Comparison of ENCODE assay signal across 21 mouse cellular contexts in the genomic region with DNA sequence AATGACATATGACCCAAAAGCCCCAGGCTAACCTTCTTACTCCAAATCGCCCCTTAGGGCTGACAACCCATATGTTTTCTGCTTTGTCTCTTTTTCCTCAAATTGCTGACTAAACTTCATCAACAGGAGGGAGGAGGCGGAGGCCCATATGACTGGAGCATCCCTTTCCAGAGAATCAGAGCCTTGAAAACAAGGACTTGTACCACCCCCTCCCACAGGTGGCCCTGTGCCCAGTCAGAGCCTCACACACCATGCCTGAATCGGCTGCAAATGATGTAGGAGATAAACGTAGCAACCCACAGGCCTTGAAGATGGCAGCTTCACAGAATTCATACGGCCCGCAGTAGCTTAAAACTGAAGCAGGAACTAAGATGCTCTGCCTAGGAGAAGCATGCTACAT.
A peak's percentile ranks its signal among the peaks of the same experiment; 100 is the strongest.
DNase-seq lines count a peak whose midpoint lies in the region; ATAC-seq and TF ChIP-seq lines count a peak whose summit lies in the region.
"Had no signal": no experiment of that assay in that cellular context is flagged by ENCODE, and none has a peak within 500 bp of the region (broad histone marks: within the 10 kb centered on the region; RNA-seq: fewer than 3 reads in every experiment).

No protein-coding gene starts in this region.

- no peaks in the 10 kb centered on the region for H3K9me3 ChIP-seq in midbrain, embryonic 11.5 days (ENCODE audit: control insufficient read depth, low read length)
- no peaks in the 10 kb centered on the region; the same call in none of the 2 replicates for H3K9me3 ChIP-seq in midbrain, embryonic 13.5 days
- H3K9me3 ChIP-seq: embryonic facial prominence, embryonic 12.5 days; limb, embryonic 15.5 days had no signal

- H3K4me3 ChIP-seq in midbrain, embryonic 11.5 days (ENCODE audit: low read depth, low read length), result no peak overlapping the region
- H3K4me3 ChIP-seq in midbrain, embryonic 13.5 days (replicated peaks), result no peak overlapping the region
- H3K4me3 ChIP-seq in layer of hippocampus, adult 2 months, result no peak overlapping the region
- no peak overlapping the region for H3K4me3 ChIP-seq in gastrocnemius, adult 2 months
- H3K4me3 ChIP-seq: embryonic facial prominence, embryonic 12.5 days; heart, embryonic 12.5 days; limb, embryonic 15.5 days; neural tube, embryonic 12.5 days had no signal

- intact Hi-C loops in left cerebral cortex, postnatal 10 days (cut with DNase I), result loop anchor here (5.0 kb wide), 1 partner anchor 132 kb away; no protein-coding TSS in a partner anchor
- intact Hi-C loops in gastrocnemius, adult 2 months (cut with DNase I), result loop anchor here (5.0 kb wide), 1 partner anchor 132 kb away; no protein-coding TSS in a partner anchor

- DNase-seq in midbrain, embryonic 11.5 days (ENCODE audit: low spot score, missing footprints), result peak; percentile 39
- peak; percentile 83 to 91 for DNase-seq in layer of hippocampus, adult 2 months (ENCODE audit: low spot score in 2 of 2)
- peak; percentile 49 to 57 for DNase-seq in left cerebral cortex, postnatal 10 days (ENCODE audit: extremely low spot score in 1 of 2, low spot score in 2 of 2)
- DNase-seq in right cerebral cortex, postnatal 36 days (ENCODE audit: low spot score in 2 of 2), result peak; percentile 76 to 80
- no peak for DNase-seq in gastrocnemius, adult 2 months
- no peak for DNase-seq in kidney, adult 9 months
- DNase-seq: adrenal gland, postnatal 25 days; cerebellum, adult 8-10 months; forebrain, postnatal 0 days; heart, postnatal 4 days; kidney, adult 8-10 months; lung, adult 18-20 months; thymus, postnatal 14 days had no signal

- H3K27ac ChIP-seq in midbrain, embryonic 11.5 days (ENCODE audit: low read depth, low read length), result no peak overlapping the region
- H3K27ac ChIP-seq in midbrain, embryonic 13.5 days, result no peak overlapping the region
- H3K27ac ChIP-seq in layer of hippocampus, adult 2 months, result peak overlapping the region; percentile 81
- H3K27ac ChIP-seq in gastrocnemius, adult 2 months, result no peak overlapping the region
- H3K27ac ChIP-seq: embryonic facial prominence, embryonic 12.5 days; hindbrain, postnatal 0 days; limb, embryonic 15.5 days; neural tube, embryonic 12.5 days had no signal

- H3K9ac ChIP-seq in midbrain, embryonic 11.5 days (ENCODE audit: low read length), result no peak overlapping the region
- no peak overlapping the region for H3K9ac ChIP-seq in midbrain, embryonic 13.5 days (replicated peaks)
- H3K9ac ChIP-seq: embryonic facial prominence, embryonic 12.5 days; forebrain, postnatal 0 days; heart, embryonic 12.5 days; limb, embryonic 15.5 days; neural tube, embryonic 12.5 days had no signal

- ATAC-seq in midbrain, embryonic 11.5 days (ENCODE audit: low FRiP score), result no peak
- ATAC-seq in midbrain, embryonic 13.5 days, result no peak
- ATAC-seq: activated CD4-positive, CD25-positive, alpha-beta regulatory T cell, adult 4 months; forebrain, postnatal 0 days; hindbrain, postnatal 0 days; Patski had no signal

- WGBS in midbrain, embryonic 11.5 days, result 96% methylated on average over 6 of the region's 6 CpGs
- WGBS in midbrain, embryonic 13.5 days, result 85% methylated on average over 6 of the region's 6 CpGs

- no peaks in the 10 kb centered on the region; the same call in 1 of the 2 replicates for H3K27me3 ChIP-seq in midbrain, embryonic 11.5 days (ENCODE audit: control insufficient read depth, insufficient read depth, low read length)
- H3K27me3 ChIP-seq in midbrain, embryonic 13.5 days, result no peaks in the 10 kb centered on the region
- H3K27me3 ChIP-seq: embryonic facial prominence, embryonic 12.5 days; heart, embryonic 12.5 days; limb, embryonic 15.5 days; neural tube, embryonic 12.5 days; Patski had no signal

- H3K36me3 ChIP-seq in midbrain, embryonic 11.5 days (ENCODE audit: control insufficient read depth, insufficient read depth, low read length), result no peaks in the 10 kb centered on the region
- H3K36me3 ChIP-seq in midbrain, embryonic 13.5 days, result no peaks in the 10 kb centered on the region
- H3K36me3 ChIP-seq: embryonic facial prominence, embryonic 12.5 days; heart, embryonic 12.5 days; limb, embryonic 15.5 days; neural tube, embryonic 12.5 days had no signal

- H3K4me2 ChIP-seq in midbrain, embryonic 11.5 days, result no peak overlapping the region
- no peak overlapping the region for H3K4me2 ChIP-seq in midbrain, embryonic 13.5 days (replicated peaks)
- H3K4me2 ChIP-seq: embryonic facial prominence, embryonic 12.5 days; heart, embryonic 12.5 days; limb, embryonic 15.5 days; neural tube, embryonic 12.5 days had no signal

- TF ChIP-seq CTCF in layer of hippocampus, adult 2 months (conservative IDR thresholded peaks at IDR 0.05), result no peak
- TF ChIP-seq CTCF in gastrocnemius, adult 2 months (IDR thresholded peaks at IDR 0.05), result no peak

- peaks cover 12% of the 10 kb centered on the region for H3K4me1 ChIP-seq in midbrain, embryonic 11.5 days (ENCODE audit: control insufficient read depth, insufficient read depth, low read length)
- peaks cover 11% of the 10 kb centered on the region for H3K4me1 ChIP-seq in midbrain, embryonic 13.5 days (replicated peaks)
- H3K4me1 ChIP-seq: neural tube, embryonic 12.5 days had no signal

Comparison
In these comparisons a context has a peak if more than half of its experiments do, and no peak if none do; other contexts are left out.
1. DNase-seq: peak in midbrain, embryonic 11.5 days (single experiment), layer of hippocampus, adult 2 months (2 of 2), left cerebral cortex, postnatal 10 days (2 of 2) and right cerebral cortex, postnatal 36 days (2 of 2); none in gastrocnemius, adult 2 months (single experiment) and kidney, adult 9 months (single experiment).